Mouse (Mus musculus) midbrain, postnatal 0 days (tissue): ENCODE results near the gene Ptprh. TPM values are rescaled to one million over a fixed set of nuclear protein-coding genes. Genes with fewer than 3 reads are reported as not detected.

Experiments used
- ATAC-seq: fragments of 200-750 bp; cut with Nextera tagmentation; 2 replicates; pipeline ENCODE4 v1.8.0; 2017; ENCODE audit warnings: moderate number of reproducible peaks, mild to moderate bottlenecking, moderate TSS enrichment, moderate library complexity; ENCODE audit not compliant: low FRiP score
- DNase-seq: peaks from one replicate; pipeline ENCODE4 v3.0.0-alpha.2; 2015; ENCODE audit warnings: low spot score
- H3K27ac ChIP-seq: fragments of 300-500 bp; sonication (generic); 2 replicates; pipeline ENCODE4 v1.5.1; 2014; ENCODE audit warnings: low read depth, mild to moderate bottlenecking, low read length, mixed read lengths
- H3K27me3 ChIP-seq: fragments of 300-500 bp; sonication (generic); 2 replicates; pipeline ENCODE4 v1.6.1; 2014; ENCODE audit warnings: low read length, control low read depth, mixed read lengths; ENCODE audit not compliant: insufficient read depth
- H3K36me3 ChIP-seq: fragments of 300-500 bp; sonication (generic); 2 replicates; pipeline ENCODE4 v1.6.1; 2014; ENCODE audit warnings: low read length, control low read depth, mixed read lengths; ENCODE audit not compliant: insufficient read depth
- H3K4me1 ChIP-seq: fragments of 300-500 bp; sonication (generic); 2 replicates; pipeline ENCODE4 v1.6.1; 2014; ENCODE audit warnings: mild to moderate bottlenecking, control low read depth, antibody characterized with exemption, low read length, mixed read lengths; ENCODE audit not compliant: insufficient read depth
- H3K4me2 ChIP-seq: fragments of 300-500 bp; sonication (generic); 2 replicates; pipeline ENCODE4 v1.6.1; 2014; ENCODE audit warnings: low read depth, mild to moderate bottlenecking, low read length, mixed read lengths; ENCODE audit not compliant: poor library complexity, severe bottlenecking
- H3K4me3 ChIP-seq: fragments of 300-500 bp; sonication (generic); 2 replicates; pipeline ENCODE4 v1.5.1; 2014; ENCODE audit warnings: low read depth, mild to moderate bottlenecking, low read length, moderate library complexity
- H3K9ac ChIP-seq: fragments of 300-500 bp; sonication (generic); replicated peaks from 2 replicates; pipeline ENCODE4 v1.6.1; 2014; ENCODE audit warnings: mild to moderate bottlenecking, low read length, moderate library complexity, mixed read lengths; ENCODE audit not compliant: poor library complexity, severe bottlenecking
- H3K9me3 ChIP-seq: fragments of 300-500 bp; sonication (generic); 2 replicates; pipeline ENCODE4 v1.6.1; 2016; ENCODE audit warnings: low read length, control low read depth
- CTCF ChIP-seq: IDR thresholded peaks from 2 replicates; pipeline ENCODE4 v1.5.1; 2016; ENCODE audit warnings: antibody characterized with exemption, mild to moderate bottlenecking
- WGBS: fragments of 180-500 bp; shearing (Covaris S2); extraction: QIAGEN DNeasy Blood & Tissue Kit; methylation state at CpG from one replicate; pipeline ENCODE4 v1.1.7; 2014; 5-methylcytosine and 5-hydroxymethylcytosine counted together
- polyA plus RNA-seq: library from polyadenylated mRNA; unstranded; fragments of >200 nt; fragmentation: Nextera tagmentation; extraction: Ambion mirVana; gene quantifications from 2 replicates; pipeline ENCODE4 v1.2.1, GENCODE M21; 2015
- total RNA-seq: library from RNA; depleted of rRNA; stranded (reverse); fragments of >200 nt; gene quantifications from 2 replicates; pipeline ENCODE4 v1.2.3, GENCODE M21; 2014

The Ptprh gene
- total and polyA plus RNA-seq, 2 experiments from 2014 or later: 1.3 to 2.4 TPM

GRCm38 (mm10) chr7:4521231-4522003 lies 82.4 kb downstream of the Ptprh start:
- WGBS: 37% methylated on average over 32 of the region's 32 CpGs
- Histone ChIP-seq H3K4me2 (peak overlapping the region; percentile 44), H3K36me3 (no peaks in the 10 kb centered on the region), H3K9ac (no peak overlapping the region), H3K4me3 (peak overlapping the region; percentile 17; the same call in 1 of the 2 replicates), H3K27me3 (0 out of 2 replicates have a peak, but pooled peaks cover 2% of the 10 kb centered on the region), H3K9me3 (no peaks in the 10 kb centered on the region), H3K27ac (no peak overlapping the region), H3K4me1 (no peaks in the 10 kb centered on the region)
- DNase-seq: no peak
- no peak for ATAC-seq
- TF ChIP-seq CTCF: 0 out of 2 replicates have a peak, but pooled peaks have one; percentile 28

GRCm38 (mm10) chr7:4518487-4518886 lies 85.4 kb downstream of the Ptprh start:
- TF ChIP-seq CTCF: no peak

GRCm38 (mm10) chr7:4516332-4517050 lies 87.3 kb downstream of the Ptprh start, which contains the start of gene Tnnt1:
Tnnt1 (minus strand) TSS chr7:4516382.
- H3K4me2 ChIP-seq: no peak within 1 kb of the TSS
- no peaks in the 10 kb centered on the region for H3K4me1 ChIP-seq
- 0 out of 2 replicates have a peak, but pooled peaks cover under 1% of the 10 kb centered on the region for H3K27me3 ChIP-seq
- TF ChIP-seq CTCF: no peak
- no peak within 1 kb of the TSS for H3K27ac ChIP-seq
- no peak for DNase-seq
- H3K9ac ChIP-seq: no peak within 1 kb of the TSS
- H3K4me3 ChIP-seq: no peak within 1 kb of the TSS
- no peaks in the 10 kb centered on the region for H3K9me3 ChIP-seq
- WGBS: 27% methylated on average over 3 of the region's 4 CpGs
- no peak for ATAC-seq
- H3K36me3 ChIP-seq: no peaks in the 10 kb centered on the region

More at GRCm38 (mm10) chr7:4518487-4518886, 85.4 kb downstream of the Ptprh start:
- H3K4me2 ChIP-seq: no peak overlapping the region
- 80% methylated on average over 1 of the region's 1 CpGs for WGBS
- DNase-seq (no peak), ATAC-seq (no peak)
- no peak overlapping the region for H3K9ac ChIP-seq
- H3K27ac ChIP-seq: no peak overlapping the region
- H3K27me3 ChIP-seq: 0 out of 2 replicates have a peak, but pooled peaks cover 2% of the 10 kb centered on the region
- H3K4me1 ChIP-seq: no peaks in the 10 kb centered on the region
- no peaks in the 10 kb centered on the region for H3K9me3 ChIP-seq
- H3K4me3 ChIP-seq: no peak overlapping the region
- no peaks in the 10 kb centered on the region for H3K36me3 ChIP-seq

GRCm38 (mm10) chr7:4515853-4516252 lies 88.0 kb downstream of the Ptprh start:
- Histone ChIP-seq H3K4me1 (no peaks in the 10 kb centered on the region), H3K9me3 (no peaks in the 10 kb centered on the region), H3K4me2 (no peak overlapping the region), H3K36me3 (no peaks in the 10 kb centered on the region), H3K27me3 (no peaks in the 10 kb centered on the region), H3K27ac (no peak overlapping the region), H3K4me3 (no peak overlapping the region), H3K9ac (no peak overlapping the region)
- DNase-seq (no peak), ATAC-seq (no peak)
- no peak for TF ChIP-seq CTCF
- 63% methylated on average over 6 of the region's 6 CpGs for WGBS

- TF ChIP-seq CTCF: no peak
- Histone ChIP-seq H3K9me3 (no peaks in the 10 kb centered on the region), H3K4me3 (no peak overlapping the region), H3K27me3 (no peaks in the 10 kb centered on the region), H3K36me3 (no peaks in the 10 kb centered on the region), H3K4me2 (no peak overlapping the region), H3K4me1 (no peaks in the 10 kb centered on the region), H3K27ac (no peak overlapping the region), H3K9ac (no peak overlapping the region)
- DNase-seq: no peak
- 43% methylated on average over 6 of the region's 6 CpGs for WGBS
- no peak for ATAC-seq
Measured at GRCm38 (mm10) chr7:4513829-4514712, 89.8 kb downstream of the Ptprh start.
